ENCODE assay signal across 11 mouse cellular contexts in the genomic region with DNA sequence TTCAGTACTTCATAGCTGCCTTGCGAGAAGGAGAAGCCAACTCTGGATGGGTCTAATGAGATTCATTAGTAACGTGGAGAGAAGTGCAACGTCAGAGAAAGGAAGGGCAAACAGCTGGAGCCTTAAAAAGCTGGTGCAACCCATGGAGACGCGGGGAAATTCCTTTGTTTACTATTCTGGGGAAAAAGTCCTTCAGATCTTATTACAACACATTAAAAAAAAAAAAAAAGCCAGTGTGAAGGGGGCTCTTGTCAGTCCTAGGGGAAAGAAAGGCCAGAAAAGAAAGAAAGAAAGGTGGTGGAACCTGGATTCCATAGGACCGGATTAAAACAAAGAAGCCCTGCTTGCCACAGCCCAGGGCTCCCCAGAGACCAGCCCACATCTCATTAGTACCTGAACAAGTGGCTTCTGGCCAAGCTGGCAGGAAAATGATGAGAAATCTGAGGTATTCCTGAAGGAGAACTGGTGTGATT. TPM values are rescaled to one million over a fixed set of nuclear protein-coding genes. Genes with fewer than 3 reads are reported as not detected.
DNase-seq lines count a peak whose midpoint lies in the region; ATAC-seq and TF ChIP-seq lines count a peak whose summit lies in the region.
"Had no signal": no experiment of that assay in that cellular context is flagged by ENCODE, and none has a peak within 500 bp of the region (broad histone marks: within the 10 kb centered on the region; RNA-seq: fewer than 3 reads in every experiment).

No protein-coding gene starts in this region.

- H3K27me3 ChIP-seq in intestine, embryonic 14.5 days (replicated peaks; ENCODE audit: control insufficient read depth, insufficient read depth, low read length), result no peaks in the 10 kb centered on the region
- H3K27me3 ChIP-seq in intestine, postnatal 0 days (replicated peaks; ENCODE audit: control insufficient read depth, insufficient read depth, low read length), result no peaks in the 10 kb centered on the region
- no peaks in the 10 kb centered on the region for H3K27me3 ChIP-seq in embryonic facial prominence, embryonic 11.5 days (ENCODE audit: control insufficient read depth, insufficient read depth, low read length)
- H3K27me3 ChIP-seq in hindbrain, postnatal 0 days (ENCODE audit: insufficient read depth, low read length), result no peaks in the 10 kb centered on the region
- H3K27me3 ChIP-seq in midbrain, embryonic 16.5 days (ENCODE audit: control insufficient read depth, insufficient read depth, low read depth, low read length), result no peaks in the 10 kb centered on the region
- H3K27me3 ChIP-seq in thymus, adult 2 months (ENCODE audit: control insufficient read depth, insufficient read depth, low read length), result no peaks in the 10 kb centered on the region

- no peaks in the 10 kb centered on the region for H3K36me3 ChIP-seq in intestine, embryonic 14.5 days (ENCODE audit: control insufficient read depth, insufficient read depth, low read length)
- H3K36me3 ChIP-seq in intestine, postnatal 0 days (ENCODE audit: control insufficient read depth, insufficient read depth), result no peaks in the 10 kb centered on the region
- no peaks in the 10 kb centered on the region for H3K36me3 ChIP-seq in embryonic facial prominence, embryonic 11.5 days (replicated peaks; ENCODE audit: control insufficient read depth, insufficient read depth, low read depth, low read length)
- H3K36me3 ChIP-seq in hindbrain, postnatal 0 days (ENCODE audit: insufficient read depth, low read length), result no peaks in the 10 kb centered on the region
- no peaks in the 10 kb centered on the region for H3K36me3 ChIP-seq in midbrain, embryonic 16.5 days (ENCODE audit: control insufficient read depth, insufficient read depth, low read length)
- H3K36me3 ChIP-seq in thymus, adult 2 months (ENCODE audit: control insufficient read depth, insufficient read depth, low read length), result no peaks in the 10 kb centered on the region

- 9% methylated on average over 6 of the region's 6 CpGs for WGBS in intestine, embryonic 14.5 days
- WGBS in intestine, postnatal 0 days, result 19% methylated on average over 6 of the region's 6 CpGs
- 9% methylated on average over 6 of the region's 6 CpGs for WGBS in embryonic facial prominence, embryonic 11.5 days
- 3% methylated on average over 6 of the region's 6 CpGs for WGBS in hindbrain, postnatal 0 days
- 0% methylated on average over 6 of the region's 6 CpGs for WGBS in midbrain, embryonic 16.5 days
- WGBS in thymus, adult 2 months, result 83% methylated on average over 6 of the region's 6 CpGs

- no peak overlapping the region for H3K27ac ChIP-seq in intestine, embryonic 14.5 days (ENCODE audit: low read depth)
- no peak overlapping the region for H3K27ac ChIP-seq in intestine, postnatal 0 days (ENCODE audit: low read depth, low read length)
- no peak overlapping the region for H3K27ac ChIP-seq in embryonic facial prominence, embryonic 11.5 days (replicated peaks; ENCODE audit: low read depth, low read length)
- H3K27ac ChIP-seq in hindbrain, postnatal 0 days, result peak overlapping the region; percentile 1; the same call in 1 of the 2 replicates
- H3K27ac ChIP-seq in midbrain, embryonic 16.5 days (ENCODE audit: low read length), result peak overlapping the region; percentile 72
- no peak overlapping the region for H3K27ac ChIP-seq in thymus, adult 2 months (ENCODE audit: control insufficient read depth, insufficient read depth, low read length)

- ATAC-seq in intestine, embryonic 14.5 days (replicated peaks; ENCODE audit: low FRiP score, low TSS enrichment, low read depth), result no peak
- no peak for ATAC-seq in intestine, postnatal 0 days
- ATAC-seq in embryonic facial prominence, embryonic 11.5 days (replicated peaks; ENCODE audit: insufficient number of reproducible peaks, low FRiP score, low TSS enrichment, low read depth), result no peak
- ATAC-seq in hindbrain, postnatal 0 days, result peak; percentile 70; the same call in 1 of the 2 replicates
- peak; percentile 85 for ATAC-seq in midbrain, embryonic 16.5 days

- H3K9me3 ChIP-seq in intestine, embryonic 14.5 days (ENCODE audit: control insufficient read depth, low read length), result no peaks in the 10 kb centered on the region
- no peaks in the 10 kb centered on the region for H3K9me3 ChIP-seq in intestine, postnatal 0 days (ENCODE audit: control insufficient read depth)
- H3K9me3 ChIP-seq in embryonic facial prominence, embryonic 11.5 days (replicated peaks; ENCODE audit: control insufficient read depth, low read length), result no peaks in the 10 kb centered on the region
- no peaks in the 10 kb centered on the region for H3K9me3 ChIP-seq in hindbrain, postnatal 0 days (ENCODE audit: low read length)
- H3K9me3 ChIP-seq in midbrain, embryonic 16.5 days (replicated peaks; ENCODE audit: control insufficient read depth, low read length, poor library complexity, severe bottlenecking), result no peaks in the 10 kb centered on the region

- peak overlapping the region; percentile 31 for H3K4me2 ChIP-seq in intestine, embryonic 14.5 days (ENCODE audit: low read length)
- H3K4me2 ChIP-seq in intestine, postnatal 0 days (replicated peaks; ENCODE audit: low read depth), result no peak overlapping the region
- H3K4me2 ChIP-seq in embryonic facial prominence, embryonic 11.5 days (ENCODE audit: low read depth, low read length), result no peak overlapping the region
- H3K4me2 ChIP-seq in hindbrain, postnatal 0 days (ENCODE audit: low read depth, low read length), result peak overlapping the region; percentile 27; the same call in 1 of the 2 replicates
- peak overlapping the region; percentile 31 for H3K4me2 ChIP-seq in midbrain, embryonic 16.5 days (ENCODE audit: low read length)

- TF ChIP-seq POLR2A in thymus, adult 2 months (IDR thresholded peaks at IDR 0.05; ENCODE audit: control insufficient read depth, extremely low read depth, insufficient read depth, low read length, poor library complexity), result no peak

- DNase-seq in intestine, embryonic 14.5 days (ENCODE audit: low spot score), result no peak
- peak; percentile 43 for DNase-seq in embryonic facial prominence, embryonic 11.5 days (ENCODE audit: low spot score)
- peak; percentile 60 for DNase-seq in hindbrain, postnatal 0 days (ENCODE audit: low spot score)
- DNase-seq in thymus, adult 2 months, result no peak
- no peak for DNase-seq in ovary, adult 18-20 months (ENCODE audit: low spot score)
- no peak for DNase-seq in cerebellum, adult 18-20 months
- DNase-seq: adrenal gland, adult 2 months; heart, postnatal 4 days; right cerebral cortex, postnatal 25 days had no signal

- no peak for TF ChIP-seq CTCF in intestine, postnatal 0 days (IDR thresholded peaks at IDR 0.05; ENCODE audit: low read depth)
- no peak for TF ChIP-seq CTCF in hindbrain, postnatal 0 days (IDR thresholded peaks at IDR 0.05; ENCODE audit: low read depth)
- no peak for TF ChIP-seq CTCF in thymus, adult 2 months (IDR thresholded peaks at IDR 0.05; ENCODE audit: borderline replicate concordance, control insufficient read depth, extremely low read depth, insufficient read depth, low read length, poor library complexity)

- no peak overlapping the region for H3K4me3 ChIP-seq in intestine, embryonic 14.5 days (ENCODE audit: low read depth, low read length)
- H3K4me3 ChIP-seq in intestine, postnatal 0 days (ENCODE audit: low read depth, low read length), result no peak overlapping the region
- H3K4me3 ChIP-seq in embryonic facial prominence, embryonic 11.5 days (ENCODE audit: low read depth, low read length), result no peak overlapping the region
- no peak overlapping the region for H3K4me3 ChIP-seq in hindbrain, postnatal 0 days (ENCODE audit: low read length)
- no peak overlapping the region for H3K4me3 ChIP-seq in midbrain, embryonic 16.5 days (ENCODE audit: low read depth, low read length)
- H3K4me3 ChIP-seq in thymus, adult 2 months (ENCODE audit: control insufficient read depth, insufficient read depth, low read length), result no peak overlapping the region

- peaks cover 5% of the 10 kb centered on the region; the same call in 1 of the 2 replicates for H3K4me1 ChIP-seq in intestine, embryonic 14.5 days (replicated peaks; ENCODE audit: control insufficient read depth, insufficient read depth, low read length)
- H3K4me1 ChIP-seq in intestine, postnatal 0 days (replicated peaks; ENCODE audit: control insufficient read depth, insufficient read depth, low read length), result no peaks in the 10 kb centered on the region
- no peaks in the 10 kb centered on the region for H3K4me1 ChIP-seq in embryonic facial prominence, embryonic 11.5 days (ENCODE audit: control insufficient read depth, insufficient read depth, low read length)
- H3K4me1 ChIP-seq in hindbrain, postnatal 0 days (ENCODE audit: insufficient read depth, low read length), result 0 out of 2 replicates have a peak, but pooled peaks cover 5% of the 10 kb centered on the region
- peaks cover 19% of the 10 kb centered on the region for H3K4me1 ChIP-seq in midbrain, embryonic 16.5 days (ENCODE audit: control insufficient read depth, insufficient read depth, low read length)
- H3K4me1 ChIP-seq in thymus, adult 2 months (replicated peaks; ENCODE audit: control insufficient read depth, insufficient read depth, low read length), result no peaks in the 10 kb centered on the region

- no peak overlapping the region for H3K9ac ChIP-seq in intestine, embryonic 14.5 days (ENCODE audit: low read length)
- H3K9ac ChIP-seq in intestine, postnatal 0 days (ENCODE audit: low read depth, low read length), result no peak overlapping the region
- H3K9ac ChIP-seq in embryonic facial prominence, embryonic 11.5 days (replicated peaks; ENCODE audit: low read length), result no peak overlapping the region
- H3K9ac ChIP-seq in hindbrain, postnatal 0 days (replicated peaks; ENCODE audit: low read length), result no peak overlapping the region
- peak overlapping the region; percentile 46; the same call in 1 of the 2 replicates for H3K9ac ChIP-seq in midbrain, embryonic 16.5 days (ENCODE audit: low read depth, low read length)

RNA-seq across cellular contexts. Expression of gene Cd24a, which starts 41.0 kb away (rescaled TPM):
- polyA plus RNA-seq in intestine, embryonic 14.5 days (2014; fragmentation: Nextera tagmentation; extraction: Ambion mirVana), result 254 and 287 TPM in 2 replicates
- polyA plus RNA-seq in intestine, postnatal 0 days (2015; fragmentation: Nextera tagmentation; extraction: Ambion mirVana), result 87.8 and 91.9 TPM in 2 replicates
- 595 and 626 TPM in 2 replicates for polyA plus RNA-seq in embryonic facial prominence, embryonic 11.5 days (2014; fragmentation: Nextera tagmentation; extraction: Ambion mirVana)
- 322 and 324 TPM in 2 replicates for total RNA-seq in hindbrain, postnatal 0 days (2014; rRNA removed)
- polyA plus RNA-seq in hindbrain, postnatal 0 days (2015; fragmentation: Nextera tagmentation; extraction: Ambion mirVana), result 258 and 286 TPM in 2 replicates
- 660 and 780 TPM in 2 replicates for polyA plus RNA-seq in midbrain, embryonic 16.5 days (2015; fragmentation: Nextera tagmentation; extraction: Ambion mirVana)
- 247 and 273 TPM in 2 replicates for polyA plus RNA-seq in thymus, adult 2 months (2012; rRNA removed)

Comparison
In these comparisons a context has a peak if more than half of its experiments do, and no peak if none do; other contexts are left out.
1. H3K4me2 ChIP-seq: peak in intestine, embryonic 14.5 days (single experiment), hindbrain, postnatal 0 days (single experiment) and midbrain, embryonic 16.5 days (single experiment); none in intestine, postnatal 0 days (single experiment) and embryonic facial prominence, embryonic 11.5 days (single experiment).
2. ATAC-seq: peak in hindbrain, postnatal 0 days (single experiment) and midbrain, embryonic 16.5 days (single experiment); none in intestine, embryonic 14.5 days (single experiment), intestine, postnatal 0 days (single experiment) and embryonic facial prominence, embryonic 11.5 days (single experiment).
3. DNase-seq: peak in embryonic facial prominence, embryonic 11.5 days (single experiment) and hindbrain, postnatal 0 days (single experiment); none in intestine, embryonic 14.5 days (single experiment), thymus, adult 2 months (single experiment), ovary, adult 18-20 months (single experiment) and cerebellum, adult 18-20 months (0 of 2).
4. H3K27ac ChIP-seq: peak in hindbrain, postnatal 0 days (single experiment) and midbrain, embryonic 16.5 days (single experiment); none in intestine, embryonic 14.5 days (single experiment), intestine, postnatal 0 days (single experiment), embryonic facial prominence, embryonic 11.5 days (single experiment) and thymus, adult 2 months (single experiment).